Mouse (Mus musculus): ENCODE measurements around the gene Tnks2.

Gene Tnks2

DNA sequence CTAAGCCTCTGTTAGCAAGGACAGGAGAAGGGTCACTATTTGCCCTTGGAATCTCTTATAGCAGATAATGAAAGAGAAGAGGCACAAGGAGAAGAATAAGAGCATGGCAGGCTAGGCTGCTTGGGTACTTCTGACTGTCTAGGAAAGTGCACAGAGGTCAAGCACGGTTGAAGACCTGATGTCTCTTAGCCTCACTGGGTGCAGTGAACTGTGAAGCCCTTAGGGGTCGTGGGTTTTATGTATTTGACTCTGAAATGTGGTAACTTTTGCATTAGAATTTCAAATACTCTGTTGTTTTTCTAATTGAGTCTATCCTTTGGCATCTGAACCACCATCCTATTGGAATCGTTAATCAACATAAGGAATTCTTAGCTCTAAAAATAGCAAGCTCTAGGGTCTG lies 53.7 kb downstream of the Tnks2 start:
- no peak for ATAC-seq (ENCODE audit: insufficient number of reproducible peaks, low FRiP score, low TSS enrichment)

DNA sequence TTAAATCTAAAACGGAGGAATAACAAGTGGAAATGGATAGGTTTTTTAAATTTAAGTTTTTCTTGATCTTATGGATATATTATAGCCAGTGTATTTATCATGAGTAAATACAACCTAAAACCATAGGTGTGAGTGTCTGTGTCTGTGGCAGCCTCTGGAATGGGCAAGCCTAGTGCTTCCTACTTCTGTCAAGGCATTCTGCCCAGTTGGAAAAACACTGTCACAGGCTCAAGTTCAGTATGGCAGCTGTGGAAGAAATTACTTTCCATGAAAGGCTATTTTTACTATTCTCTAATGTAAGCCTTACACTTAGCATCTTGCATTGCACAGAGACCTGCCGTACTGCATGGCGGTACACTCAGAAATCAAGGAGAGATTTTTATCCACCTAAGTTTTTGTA lies 57.7 kb downstream of the Tnks2 start:
- ATAC-seq (ENCODE audit: insufficient number of reproducible peaks, low FRiP score, low TSS enrichment) = no peak

DNA sequence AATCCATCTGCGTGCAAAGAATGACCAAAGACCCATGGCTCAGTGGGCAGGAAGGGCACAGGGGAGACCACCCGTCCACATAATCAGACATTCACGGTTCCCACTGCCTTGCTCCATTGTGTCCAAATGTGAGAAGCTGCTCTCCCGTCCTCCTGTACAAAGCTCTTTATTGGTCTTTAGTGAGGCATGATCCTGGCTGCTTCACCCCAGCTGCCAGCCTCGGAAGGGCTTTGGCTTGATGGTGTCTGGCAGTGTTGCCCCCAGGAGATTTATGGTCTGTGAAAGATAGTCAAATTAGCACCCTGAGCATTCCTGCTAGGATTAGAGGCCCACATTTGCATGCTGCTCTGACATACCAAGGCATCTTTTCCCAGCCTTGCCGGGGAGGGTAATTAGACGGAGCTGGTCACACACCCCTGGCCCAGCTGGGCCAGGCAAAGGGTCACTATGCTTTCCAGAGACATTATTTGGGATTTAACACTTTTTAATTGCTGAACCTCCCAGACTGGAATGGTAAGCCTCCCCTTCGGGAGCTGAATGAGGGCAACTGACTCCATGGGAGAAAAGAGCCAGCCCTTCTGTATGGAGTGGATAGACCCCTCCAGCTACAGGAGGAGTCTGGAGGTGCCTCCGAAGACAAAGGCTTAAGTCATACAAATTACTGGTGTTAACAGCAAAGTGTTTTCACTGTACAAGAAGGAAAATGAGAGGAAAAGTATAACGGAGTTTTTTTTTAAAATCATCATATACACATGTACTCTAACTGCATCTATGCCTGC lies 62.9 kb downstream of the Tnks2 start:
- no peak for ATAC-seq (ENCODE audit: insufficient number of reproducible peaks, low FRiP score, low TSS enrichment)

GRCm38 (mm10) chr19:36897778-36898177 lies 63.7 kb downstream of the Tnks2 start:
- no peak for ATAC-seq (ENCODE audit: insufficient number of reproducible peaks, low FRiP score, low TSS enrichment)

GRCm38 (mm10) chr19:36903377-36903776 lies 69.3 kb downstream of the Tnks2 start:
- no peak for ATAC-seq (ENCODE audit: insufficient number of reproducible peaks, low FRiP score, low TSS enrichment)

- ATAC-seq (ENCODE audit: insufficient number of reproducible peaks, low FRiP score, low TSS enrichment) = peak; percentile 49
These were observed 70.4 kb downstream of the Tnks2 start for GRCm38 (mm10) chr19:36904211-36905007.

GRCm38 (mm10) chr19:36909150-36909549 lies 75.1 kb downstream of the Tnks2 start:
- ATAC-seq (ENCODE audit: insufficient number of reproducible peaks, low FRiP score, low TSS enrichment) = no peak

DNA sequence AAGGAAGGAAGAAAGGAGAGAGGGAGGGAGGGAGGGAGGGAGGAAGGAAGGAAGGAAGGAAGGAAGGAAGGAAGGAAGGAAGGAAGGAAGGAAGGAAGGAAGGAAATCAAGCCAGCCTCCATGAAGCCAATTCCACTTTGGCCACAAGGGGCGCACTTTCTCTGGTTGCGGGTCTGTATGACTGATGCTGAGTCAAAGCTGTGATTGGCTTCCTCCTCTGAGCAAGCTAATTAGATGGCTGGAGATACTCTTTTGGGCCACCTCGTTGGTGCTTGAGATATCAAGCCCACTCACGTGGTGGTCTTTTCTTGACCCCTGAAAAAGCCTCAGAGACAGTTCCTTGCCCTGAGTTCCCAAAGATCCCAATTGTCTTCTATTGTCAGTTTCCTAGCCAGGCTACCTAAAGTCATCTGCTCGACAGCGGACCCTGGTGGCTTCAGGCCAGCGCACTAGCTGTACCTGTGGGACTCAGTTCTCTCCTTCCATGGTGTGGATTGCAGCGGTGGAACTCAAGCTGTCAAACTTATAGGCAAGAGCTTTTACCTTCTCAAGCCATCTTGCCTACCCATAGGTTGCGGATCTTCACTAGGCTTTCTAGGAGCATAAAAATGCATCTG lies 75.8 kb downstream of the Tnks2 start:
- ATAC-seq (ENCODE audit: insufficient number of reproducible peaks, low FRiP score, low TSS enrichment) = peak; percentile 68

DNA sequence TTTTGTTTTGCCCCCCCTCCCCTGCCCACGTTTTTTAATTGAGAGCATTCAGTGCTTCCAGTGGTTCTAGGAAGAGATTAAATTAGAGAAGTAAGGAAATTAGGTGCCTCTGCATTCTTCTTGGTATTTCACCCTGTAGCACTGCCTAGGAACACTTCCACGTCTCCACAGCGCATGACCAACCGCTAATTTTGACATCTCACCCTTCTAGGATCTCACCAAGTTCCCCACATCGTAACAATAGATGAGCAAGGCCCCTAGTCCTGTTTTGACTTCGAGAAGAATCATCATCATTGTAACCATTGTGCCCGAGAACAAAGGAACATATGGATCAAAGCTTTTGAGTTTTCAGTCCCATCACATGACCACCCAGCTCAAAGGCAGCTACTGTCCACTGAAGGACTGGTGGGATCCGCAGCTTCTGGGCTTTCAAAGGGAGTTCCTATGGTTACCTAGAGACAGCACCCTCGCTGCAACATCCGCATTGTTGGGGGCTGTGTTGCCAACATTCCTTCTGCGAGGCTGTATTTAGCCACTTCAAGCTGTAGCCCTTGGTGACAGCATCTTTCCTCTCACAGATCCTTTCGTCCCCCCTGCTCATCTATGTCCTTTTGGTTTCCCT lies 76.5 kb downstream of the Tnks2 start:
- no peak for ATAC-seq (ENCODE audit: insufficient number of reproducible peaks, low FRiP score, low TSS enrichment)

- ATAC-seq (ENCODE audit: insufficient number of reproducible peaks, low FRiP score, low TSS enrichment) = no peak
These were observed 79.0 kb downstream of the Tnks2 start for GRCm38 (mm10) chr19:36913064-36913463.

- ATAC-seq (ENCODE audit: insufficient number of reproducible peaks, low FRiP score, low TSS enrichment) = no peak
These were observed 82.2 kb downstream of the Tnks2 start for GRCm38 (mm10) chr19:36916206-36916605.

DNA sequence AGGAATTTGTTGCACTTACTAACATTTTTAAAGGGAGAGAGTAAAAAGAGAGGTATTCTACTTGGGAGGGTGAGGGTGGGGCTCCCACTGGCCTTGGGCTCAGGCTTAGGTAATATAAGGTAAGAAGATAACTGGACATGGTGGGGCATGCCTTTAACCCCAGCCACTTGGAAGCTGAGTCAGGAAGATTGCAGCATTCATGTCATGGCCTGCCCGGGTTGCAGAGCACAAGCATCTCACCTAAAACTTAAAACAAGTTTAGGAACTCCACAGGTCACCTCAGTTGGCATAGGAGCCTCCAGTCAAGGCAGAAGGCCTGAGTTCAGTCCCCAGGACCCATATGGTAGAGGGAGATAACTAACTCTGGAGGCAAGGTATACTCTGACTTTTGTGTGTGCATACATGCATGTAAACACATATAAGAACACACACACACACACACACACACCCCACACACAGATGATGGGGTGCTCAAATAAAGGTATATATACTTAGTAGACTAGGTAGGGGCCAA lies 82.9 kb downstream of the Tnks2 start:
- ATAC-seq (ENCODE audit: insufficient number of reproducible peaks, low FRiP score, low TSS enrichment) = no peak

GRCm38 (mm10) chr19:36918441-36919301 lies 84.6 kb downstream of the Tnks2 start:
- peak; percentile 96 for ATAC-seq (ENCODE audit: insufficient number of reproducible peaks, low FRiP score, low TSS enrichment)

DNA sequence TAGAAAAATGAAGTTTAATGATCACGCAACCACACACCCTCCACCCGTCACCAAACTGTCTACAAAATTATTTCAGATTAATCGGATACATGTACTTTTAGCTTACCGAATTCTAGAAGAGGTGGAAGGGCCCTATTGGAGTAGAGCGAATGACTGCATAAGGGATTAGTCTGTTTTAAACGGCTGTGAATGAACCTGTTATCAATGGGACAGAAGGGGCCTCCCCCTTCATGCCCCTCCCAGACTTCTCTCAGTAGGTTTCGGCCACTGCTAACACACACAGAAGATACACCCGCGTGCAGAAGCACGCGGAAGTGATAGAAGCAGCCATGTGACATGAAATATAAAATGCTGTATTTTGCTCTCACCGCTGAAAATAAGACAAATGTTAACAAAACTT lies 85.4 kb downstream of the Tnks2 start, which contains the start of gene Fgfbp3:
Gene Fgfbp3, minus strand, starts transcription at position 150 of the 400 bp plus-strand sequence.
- no peak for ATAC-seq (ENCODE audit: insufficient number of reproducible peaks, low FRiP score, low TSS enrichment)

DNA sequence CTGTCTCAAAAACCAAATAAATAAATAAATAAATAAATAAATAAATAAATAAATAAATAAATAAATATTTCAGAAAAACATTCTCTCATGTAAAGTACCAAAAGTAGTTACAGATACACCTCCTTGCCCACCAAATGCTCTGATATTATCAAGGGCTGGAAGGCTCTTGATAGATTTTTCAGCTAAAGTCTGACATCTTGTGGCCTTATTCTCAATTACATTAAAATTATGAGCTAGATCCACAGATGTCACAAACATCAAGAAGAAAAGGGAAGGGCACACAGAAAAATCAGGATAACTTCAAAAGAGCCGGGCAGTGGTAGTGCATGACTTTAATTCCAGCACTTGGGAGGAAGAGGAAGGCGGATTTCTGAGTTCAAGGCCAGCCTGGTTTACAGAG lies 88.0 kb downstream of the Tnks2 start:
- no peak for ATAC-seq (ENCODE audit: insufficient number of reproducible peaks, low FRiP score, low TSS enrichment)

DNA sequence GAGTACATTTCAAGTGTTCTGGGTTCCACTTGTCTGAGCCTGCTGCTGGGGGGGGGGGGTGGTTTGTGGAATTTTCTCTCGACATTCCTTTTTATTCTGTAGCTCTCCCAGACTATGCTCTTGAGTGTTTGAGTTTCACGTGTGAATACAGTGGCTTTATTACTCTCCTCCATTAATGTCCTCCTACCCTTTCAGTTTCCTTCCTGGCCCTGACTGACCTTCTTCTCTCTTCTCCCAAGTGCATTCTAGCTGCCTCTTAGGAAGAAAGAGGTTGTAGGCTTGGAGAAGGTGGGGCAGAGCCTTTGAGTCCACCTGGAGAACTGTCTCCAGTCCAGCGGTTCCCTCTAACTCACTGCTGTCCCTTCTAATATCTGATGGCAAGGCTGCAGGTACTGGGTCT lies 88.9 kb downstream of the Tnks2 start:
- ATAC-seq (ENCODE audit: insufficient number of reproducible peaks, low FRiP score, low TSS enrichment) = no peak

- ATAC-seq (ENCODE audit: insufficient number of reproducible peaks, low FRiP score, low TSS enrichment) = peak; percentile 93
These were observed 91.9 kb downstream of the Tnks2 start, which contains the start of gene Btaf1 for GRCm38 (mm10) chr19:36925671-36926552. Gene Btaf1, plus strand, starts transcription at chr19:36926079.

GRCm38 (mm10) chr19:36926553-36927236 lies 92.7 kb downstream of the Tnks2 start:
- no peak for ATAC-seq (ENCODE audit: insufficient number of reproducible peaks, low FRiP score, low TSS enrichment)

All from cerebellum, adult (tissue).